Mouse (Mus musculus) mouse trophoblast stem cell (cell line): ENCODE data around the gene Ctdnep1.

Source experiments
- in situ Hi-C, 2 experiments: fragments of 300-500 bp; cut with MseI, MboI; formaldehyde crosslinking; loops; 2 replicates in 1 of 2; 3 replicates in 1 of 2; pipeline ENCODE4 v1.15.1; 2025

Gene Ctdnep1

DNA sequence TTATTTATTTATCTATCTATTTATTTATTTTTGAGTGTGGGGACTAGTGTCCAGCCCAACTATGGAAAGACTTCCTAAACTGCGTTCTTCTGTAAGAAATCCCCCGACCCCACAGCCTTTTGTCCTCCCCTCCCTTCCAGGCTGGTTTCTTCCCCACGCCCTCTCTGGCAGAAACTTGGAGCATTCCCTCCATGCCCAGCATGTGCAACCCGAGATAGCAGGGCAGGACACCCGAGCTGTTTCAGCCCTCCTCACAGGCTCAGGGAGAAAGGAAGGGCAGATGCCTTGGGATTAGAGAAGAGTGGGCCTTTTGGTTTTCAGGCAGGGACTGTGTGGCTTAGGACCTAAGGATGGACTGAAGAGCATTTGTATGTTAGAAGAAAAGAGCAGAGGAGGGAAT lies 1.9 kb downstream of the Ctdnep1 start:
- in situ Hi-C loops, result no loop called here

DNA sequence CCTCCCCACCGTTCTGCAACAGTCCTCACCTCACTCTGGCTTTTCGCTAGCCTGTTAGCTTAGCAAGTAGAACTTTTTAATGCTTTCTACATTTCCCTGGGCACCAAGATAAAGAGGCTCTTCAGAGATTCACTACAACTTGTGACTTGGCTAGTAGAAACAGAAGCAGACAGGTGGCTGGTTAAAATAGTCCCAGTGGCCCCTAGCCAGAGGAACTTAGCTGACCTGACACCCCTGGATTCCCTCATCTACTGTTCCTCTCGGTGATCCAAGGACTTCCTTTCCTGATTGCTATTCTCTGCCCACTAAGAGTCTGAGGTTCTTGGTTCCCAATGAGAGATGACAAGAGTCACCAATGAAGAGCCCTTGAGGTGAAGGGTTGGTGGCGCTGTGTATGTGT lies 2.4 kb downstream of the Ctdnep1 start:
- in situ Hi-C loops, result no loop called here

DNA sequence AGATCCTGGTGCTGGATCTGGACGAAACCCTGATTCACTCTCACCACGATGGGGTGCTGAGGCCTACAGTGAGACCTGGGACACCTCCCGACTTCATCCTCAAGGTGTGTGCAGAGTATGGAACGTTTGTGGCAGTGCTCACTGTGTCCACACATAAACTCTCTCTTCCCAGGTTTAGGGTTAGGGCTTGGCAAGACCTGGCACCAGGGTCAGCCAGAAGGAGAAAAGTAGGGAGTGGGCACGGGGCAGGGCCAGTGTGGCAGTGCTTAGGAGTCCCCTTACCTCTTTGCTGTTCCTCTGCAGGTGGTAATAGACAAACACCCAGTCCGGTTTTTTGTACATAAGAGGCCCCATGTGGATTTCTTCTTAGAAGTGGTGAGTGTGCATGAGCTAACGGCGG lies 3.5 kb downstream of the Ctdnep1 start:
- in situ Hi-C loops, result no loop called here

DNA sequence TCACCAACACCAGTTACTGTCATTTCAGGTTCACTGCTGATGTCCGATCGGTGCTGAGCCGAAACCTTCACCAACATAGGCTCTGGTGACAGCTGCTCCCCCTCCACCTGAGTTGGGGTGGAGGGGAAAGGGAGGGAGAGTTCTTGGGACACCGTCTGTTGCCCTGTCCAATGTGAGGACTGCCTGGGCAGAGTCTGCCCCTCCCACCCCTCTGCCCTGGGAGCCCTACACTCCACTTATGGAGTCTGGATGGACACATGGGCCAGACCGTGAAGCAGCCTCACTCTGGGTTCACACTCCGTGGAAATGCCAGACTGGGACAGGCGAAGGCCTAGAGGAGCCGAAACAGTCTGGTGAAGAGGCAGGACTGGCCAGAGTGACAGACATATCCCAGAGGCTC lies 9.0 kb downstream of the Ctdnep1 start:
- in situ Hi-C loops, result no loop called here

DNA sequence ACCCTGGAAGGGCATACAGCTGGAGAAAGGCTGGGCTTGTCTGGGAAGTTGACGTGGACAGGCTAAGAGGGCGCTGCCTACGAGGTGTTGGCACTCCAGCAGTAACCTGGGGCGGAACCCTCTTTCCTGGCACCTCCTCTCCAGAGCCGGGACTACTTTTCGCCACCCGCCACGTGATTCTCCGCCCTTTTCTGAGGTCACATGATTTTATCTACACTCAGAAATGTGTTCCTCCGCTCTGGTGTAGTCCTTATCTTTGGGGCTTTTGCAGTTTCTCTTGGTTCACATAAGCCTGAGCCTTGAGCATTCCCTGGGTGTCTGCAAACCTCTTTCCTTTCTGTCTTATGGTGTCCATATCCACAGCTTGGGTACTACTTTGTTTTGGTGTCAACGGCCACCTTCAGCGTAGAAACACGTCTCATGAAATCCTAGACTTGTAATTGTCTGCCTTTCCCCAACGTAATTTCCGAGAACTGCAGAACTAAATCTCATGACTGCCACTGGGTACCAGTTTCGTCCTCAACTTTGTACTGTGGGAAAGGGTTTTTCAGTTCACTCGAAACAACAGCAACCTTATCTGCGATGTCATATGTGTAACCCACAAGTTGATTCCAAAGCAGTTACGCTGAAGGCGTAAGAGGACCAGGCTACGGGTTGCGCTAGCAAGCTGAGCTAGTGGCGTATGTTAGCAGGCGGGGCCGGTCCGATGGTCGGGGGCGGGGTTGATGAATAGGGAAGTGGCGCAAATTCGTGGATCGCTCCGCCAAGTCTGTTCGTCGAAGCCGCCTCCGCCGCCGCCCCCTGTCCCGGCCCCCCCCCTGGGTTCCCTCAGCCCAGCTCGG lies 10.1 kb downstream of the Ctdnep1 start, which contains the start of gene Gabarap:
Gene Gabarap, plus strand, starts transcription at position 294 of the 842 bp plus-strand sequence.
- in situ Hi-C loops, result no loop called here

DNA sequence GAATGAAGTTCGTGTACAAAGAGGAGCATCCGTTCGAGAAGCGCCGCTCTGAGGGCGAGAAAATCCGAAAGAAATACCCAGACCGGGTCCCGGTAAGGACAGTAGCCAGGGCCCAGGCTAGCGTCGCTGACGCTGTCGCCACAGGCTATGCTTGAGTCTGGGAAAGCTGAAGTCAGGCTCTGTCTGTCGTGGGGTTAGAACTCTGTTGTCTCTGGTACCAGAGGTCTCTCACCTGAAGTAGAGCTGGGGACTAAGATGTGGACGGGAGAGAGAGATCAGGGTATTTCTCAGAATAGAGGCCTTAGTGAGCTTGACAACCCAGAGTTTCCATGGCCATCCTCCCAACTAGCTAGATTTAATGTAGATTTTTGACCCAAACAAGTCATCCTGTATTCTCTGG lies 10.8 kb downstream of the Ctdnep1 start:
- in situ Hi-C loops, result no loop called here

DNA sequence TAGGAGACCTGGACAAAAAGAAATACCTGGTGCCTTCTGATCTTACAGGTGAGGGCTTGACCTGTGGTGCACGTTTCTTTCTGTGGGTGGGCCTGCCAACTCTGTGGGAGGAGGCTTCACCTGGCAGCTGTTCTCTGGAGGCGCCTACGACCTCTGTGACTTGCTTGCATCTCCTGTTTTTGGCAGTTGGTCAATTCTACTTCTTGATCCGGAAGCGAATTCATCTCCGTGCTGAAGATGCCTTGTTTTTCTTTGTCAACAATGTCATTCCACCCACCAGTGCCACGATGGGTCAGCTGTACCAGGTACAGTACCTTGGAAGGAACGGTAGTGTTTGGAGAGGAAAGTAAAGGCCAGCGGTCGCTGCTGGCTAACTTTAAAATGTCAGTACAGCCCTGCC lies 11.4 kb downstream of the Ctdnep1 start:
- in situ Hi-C loops, result no loop called here

DNA sequence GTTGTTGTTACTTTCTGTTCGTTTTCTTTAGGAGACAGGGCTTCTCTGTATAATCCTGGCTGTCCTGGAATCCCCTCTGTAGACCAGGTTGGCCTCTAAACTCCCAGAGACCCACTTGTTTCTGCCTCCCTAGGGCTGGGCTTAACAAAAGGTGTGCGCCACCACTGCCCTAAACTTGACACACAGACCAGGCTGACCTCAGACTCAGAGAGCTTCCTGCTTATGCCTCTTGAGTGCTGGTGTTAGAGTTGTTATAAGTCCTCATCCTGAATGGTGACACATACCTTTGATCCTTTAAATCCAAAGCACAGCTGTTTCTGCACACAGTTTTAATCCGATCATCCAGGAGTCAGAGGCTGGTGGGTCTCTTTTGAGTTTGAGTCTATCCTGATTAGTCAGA lies 12.0 kb downstream of the Ctdnep1 start:
- in situ Hi-C loops, result no loop called here

DNA sequence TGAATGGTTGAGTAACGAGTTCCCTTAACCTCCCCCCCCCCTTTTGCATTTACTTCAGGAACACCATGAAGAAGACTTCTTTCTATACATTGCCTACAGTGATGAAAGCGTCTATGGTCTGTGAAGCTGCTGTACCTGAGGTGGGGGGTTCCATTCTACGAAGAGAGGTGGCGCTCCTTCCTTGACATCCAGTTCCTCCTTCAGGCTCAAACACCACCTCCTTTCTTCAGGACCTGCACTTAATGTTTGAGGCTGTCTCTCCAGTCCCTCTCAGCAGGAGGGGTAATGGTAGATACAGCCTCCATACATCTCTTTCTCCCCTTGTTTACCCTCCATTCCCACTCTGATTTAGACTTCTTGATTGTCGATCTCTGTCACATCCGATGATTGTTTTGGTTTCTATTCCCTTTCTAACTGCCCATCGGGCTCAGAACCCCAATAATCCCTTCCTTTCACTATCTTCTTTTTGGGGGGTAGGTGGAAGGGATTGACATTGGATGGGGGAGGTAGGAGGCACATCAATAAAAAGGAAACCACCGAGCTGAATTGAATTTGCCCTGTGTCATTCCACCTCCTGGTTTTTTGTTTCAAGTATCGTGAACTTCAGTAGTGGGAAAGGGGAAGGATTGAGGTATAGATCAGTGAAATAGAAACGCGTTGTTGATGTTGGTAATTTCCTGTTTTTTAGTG lies 13.6 kb downstream of the Ctdnep1 start:
- in situ Hi-C loops, result no loop called here

DNA sequence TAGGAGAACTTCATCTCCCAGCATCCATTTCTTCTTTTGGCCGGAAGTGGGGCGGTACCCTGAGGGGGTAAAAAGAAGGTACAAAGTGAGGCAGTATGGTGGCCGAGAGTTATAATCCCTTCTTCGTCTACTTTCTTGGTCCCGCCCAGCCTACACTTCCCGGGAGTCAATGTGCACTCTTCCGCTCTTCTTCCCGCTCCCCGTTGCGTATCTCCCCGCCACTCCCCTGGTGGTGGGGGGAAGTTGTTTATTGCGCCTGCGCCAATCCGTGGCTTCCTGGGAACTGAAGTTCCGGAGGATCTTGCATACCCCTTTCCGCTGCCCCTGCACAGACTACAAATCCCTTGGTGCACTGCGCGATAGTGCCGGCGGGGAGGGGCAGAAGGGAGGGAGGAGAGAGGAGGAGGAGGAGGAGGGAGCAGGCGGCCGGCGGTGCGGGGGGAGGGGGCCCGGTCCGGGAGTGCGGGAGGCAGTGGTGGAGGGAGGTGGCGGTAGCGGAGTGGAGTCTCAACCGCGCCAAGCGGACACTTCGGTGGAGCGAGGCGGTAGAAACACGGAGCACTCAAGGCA lies 14.5 kb downstream of the Ctdnep1 start, which contains the start of gene Phf23:
Gene Phf23, plus strand, starts transcription at position 387 of the 570 bp plus-strand sequence.
- in situ Hi-C loops, result no loop called here

DNA sequence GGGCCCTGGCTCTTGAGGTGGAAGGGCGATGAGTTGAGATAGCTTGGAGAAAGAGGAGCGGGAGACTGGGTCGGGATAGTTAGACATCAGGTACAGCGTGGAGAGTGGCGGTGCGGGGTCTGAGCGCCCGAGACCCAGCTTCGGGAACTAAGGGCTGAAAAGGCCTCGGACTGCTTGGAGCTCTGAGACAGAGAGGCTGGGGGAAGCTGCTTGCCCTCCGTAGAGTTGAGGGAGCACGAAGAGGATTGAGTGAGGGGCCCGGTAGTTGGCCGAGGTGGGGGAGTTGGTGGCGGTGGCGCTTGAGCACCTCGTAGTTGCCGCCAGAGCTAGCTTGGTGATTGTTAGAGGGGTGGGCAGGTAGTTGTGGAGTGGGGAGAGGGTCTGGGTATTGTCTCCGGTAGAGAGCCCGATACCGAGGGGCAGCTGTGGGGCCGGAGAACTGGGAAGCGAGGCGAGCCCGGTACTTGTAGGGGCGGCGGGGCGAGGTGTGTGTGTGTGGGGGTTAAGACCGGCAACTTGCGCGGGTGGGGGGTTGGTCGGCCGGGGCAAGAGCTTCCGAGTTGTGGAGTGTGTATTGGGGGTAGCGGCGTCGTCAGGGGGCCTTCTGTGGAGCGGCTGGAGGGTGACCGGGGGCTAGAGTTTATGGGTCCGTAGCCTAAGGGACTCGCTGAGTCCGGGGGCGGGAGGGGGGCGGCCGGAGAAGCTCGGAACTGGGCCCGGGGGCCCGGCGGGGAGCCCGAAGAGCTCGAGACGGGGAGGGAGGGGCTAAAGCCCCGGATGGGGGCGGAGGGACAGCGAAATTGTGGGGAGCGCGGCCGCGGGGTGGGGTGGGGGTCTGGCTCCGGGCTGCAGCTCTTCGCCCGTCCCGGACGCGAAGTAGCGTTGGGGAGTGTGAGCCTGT lies 15.5 kb downstream of the Ctdnep1 start:
- in situ Hi-C loops, result no loop called here

DNA sequence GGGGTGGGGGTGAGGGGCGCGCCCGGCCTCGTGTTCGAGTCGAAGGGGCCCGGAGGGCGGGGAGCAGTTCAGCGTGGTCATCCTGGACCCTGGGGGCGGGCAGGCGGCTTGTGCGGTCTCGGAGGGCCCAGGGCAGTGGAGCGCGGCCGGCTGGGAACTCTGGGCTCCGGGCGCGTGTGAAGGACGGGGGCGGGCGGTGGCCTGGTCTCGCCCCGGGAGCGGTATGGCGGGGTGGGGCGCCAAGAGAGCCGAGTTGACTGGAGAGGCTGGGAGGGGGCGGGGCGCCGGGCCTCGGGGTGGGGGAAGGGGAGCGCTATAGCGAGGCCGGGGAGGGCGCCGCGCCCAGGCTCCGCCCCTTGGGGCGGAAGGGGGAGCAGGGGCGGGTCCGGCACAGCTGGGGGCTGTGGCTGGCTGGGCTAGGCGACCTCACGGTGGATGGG lies 16.1 kb downstream of the Ctdnep1 start:
- in situ Hi-C loops, result no loop called here

DNA sequence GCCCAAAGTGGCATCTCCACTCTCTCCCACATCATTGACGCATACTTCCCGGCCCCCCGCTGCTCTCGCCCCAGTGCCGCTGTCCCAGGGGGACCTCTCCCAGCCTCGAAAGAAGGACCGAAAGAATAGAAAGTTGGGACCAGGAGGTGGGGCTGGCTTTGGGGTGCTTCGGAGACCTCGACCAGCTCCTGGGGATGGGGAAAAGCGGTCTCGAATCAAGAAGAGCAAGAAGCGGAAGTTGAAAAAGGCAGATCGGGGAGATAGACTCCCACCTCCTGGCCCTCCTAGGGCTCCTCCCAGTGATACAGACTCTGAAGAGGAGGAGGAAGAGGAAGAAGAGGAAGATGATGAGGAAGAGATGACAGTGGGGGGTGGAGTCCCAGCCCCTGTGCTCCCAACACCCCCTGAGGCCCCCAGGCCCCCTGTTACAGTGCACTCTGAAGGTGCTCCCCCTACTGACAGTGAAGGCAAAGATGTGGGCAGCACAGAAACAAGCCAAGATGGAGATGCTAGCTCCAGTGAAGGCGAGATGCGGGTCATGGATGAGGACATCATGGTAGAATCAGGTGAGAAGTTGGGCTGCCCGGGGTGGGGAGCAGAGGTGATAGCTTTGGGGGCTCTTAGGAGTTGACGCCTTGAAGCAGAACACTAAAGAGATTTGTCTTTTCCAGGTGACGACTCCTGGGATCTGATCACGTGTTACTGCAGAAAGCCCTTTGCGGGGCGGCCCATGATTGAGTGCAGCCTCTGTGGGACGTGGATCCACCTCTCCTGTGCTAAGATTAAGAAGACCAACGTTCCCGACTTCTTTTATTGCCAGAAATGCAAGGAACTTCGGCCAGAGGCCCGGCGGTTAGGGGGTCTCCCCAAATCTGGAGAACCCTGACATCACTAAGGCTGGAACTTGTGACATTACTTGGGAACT lies 17.9 kb downstream of the Ctdnep1 start:
- in situ Hi-C loops, result no loop called here

DNA sequence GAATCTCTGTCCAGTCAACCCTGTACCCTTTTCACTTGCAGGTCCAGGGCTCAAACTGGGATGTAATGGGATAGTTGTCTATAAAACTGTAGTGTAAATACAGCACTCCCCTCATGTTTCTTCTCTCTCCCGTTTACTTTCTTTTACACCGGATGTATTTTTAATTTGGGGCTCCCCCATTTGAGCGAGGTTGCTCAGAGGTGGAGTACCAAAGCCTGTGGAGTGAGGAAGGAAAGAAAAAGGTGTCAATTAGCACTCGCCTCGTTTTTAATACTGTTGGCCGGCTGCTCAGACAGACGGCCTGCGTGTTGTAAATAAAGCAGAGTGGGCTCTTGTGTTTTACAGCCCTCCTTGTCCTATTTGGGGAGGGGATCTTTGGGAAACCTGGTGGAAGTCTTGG lies 18.7 kb downstream of the Ctdnep1 start:
- in situ Hi-C loops, result no loop called here

DNA sequence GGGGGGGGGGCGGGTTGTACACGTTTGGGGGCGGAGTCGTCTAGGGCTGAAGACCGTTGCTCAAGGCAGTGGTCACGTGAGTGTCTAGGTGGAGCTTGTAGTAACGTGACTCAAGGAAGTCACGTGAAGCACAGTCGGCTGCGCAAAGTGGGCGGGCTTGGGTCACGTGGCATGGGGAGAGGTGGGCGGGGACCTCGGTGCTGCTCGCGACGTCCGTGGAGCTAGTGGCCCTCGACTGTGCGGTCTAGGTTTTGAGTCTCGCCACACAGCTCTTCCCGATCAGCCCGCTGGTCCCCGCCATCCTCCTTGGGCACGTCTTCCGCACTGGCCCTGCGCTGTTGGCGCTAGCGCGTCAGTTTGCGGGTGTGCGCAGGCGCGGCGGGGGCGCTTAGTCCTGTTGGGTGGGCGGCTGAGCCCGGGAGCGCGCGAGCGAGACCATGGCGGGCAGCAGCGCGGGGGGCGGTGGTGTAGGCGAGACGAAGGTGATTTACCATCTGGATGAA lies 19.5 kb downstream of the Ctdnep1 start, which contains the start of gene Dvl2:
Gene Dvl2, plus strand, starts transcription at position 200 of the 503 bp plus-strand sequence.
- in situ Hi-C loops, result no loop called here

DNA sequence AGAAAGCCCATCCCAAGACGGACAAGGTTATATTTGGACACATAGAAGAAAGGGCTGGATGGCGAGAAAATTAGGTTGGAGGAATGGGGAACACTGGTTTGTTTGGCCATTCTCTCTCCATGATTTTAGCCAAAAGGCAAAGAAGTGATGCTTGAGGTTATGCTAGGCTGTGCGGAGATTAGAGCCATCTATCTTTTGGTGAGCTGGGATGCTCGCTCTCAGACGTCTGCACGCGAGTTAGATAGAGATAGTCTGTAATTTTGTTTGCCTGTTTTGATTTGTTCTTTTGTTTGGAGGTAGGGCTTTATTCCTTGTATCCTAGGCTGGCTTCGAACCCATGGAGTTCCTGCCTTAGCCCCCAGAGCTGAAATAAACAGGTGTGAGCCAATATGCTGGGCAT lies 20.2 kb downstream of the Ctdnep1 start:
- in situ Hi-C loops, result no loop called here

DNA sequence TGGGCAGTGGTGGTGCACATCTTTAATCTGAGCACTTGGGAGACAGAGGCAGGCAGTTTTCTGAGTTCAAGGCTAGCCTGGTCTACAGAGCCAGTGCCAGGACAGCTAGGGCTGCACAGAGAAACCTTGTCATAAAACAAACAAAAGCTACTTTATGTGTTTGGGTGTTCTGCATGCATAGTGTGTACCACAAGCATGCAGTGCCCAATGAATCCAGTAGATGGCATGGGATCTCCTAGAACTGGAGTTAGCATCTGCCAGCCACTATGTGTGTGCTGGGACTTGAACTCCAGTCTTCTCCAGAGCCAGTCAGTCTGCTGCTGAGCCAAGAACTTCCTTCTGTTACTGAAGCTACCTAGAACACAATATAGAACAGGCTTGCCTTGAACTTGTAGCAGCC lies 20.9 kb downstream of the Ctdnep1 start:
- in situ Hi-C loops, result no loop called here

DNA sequence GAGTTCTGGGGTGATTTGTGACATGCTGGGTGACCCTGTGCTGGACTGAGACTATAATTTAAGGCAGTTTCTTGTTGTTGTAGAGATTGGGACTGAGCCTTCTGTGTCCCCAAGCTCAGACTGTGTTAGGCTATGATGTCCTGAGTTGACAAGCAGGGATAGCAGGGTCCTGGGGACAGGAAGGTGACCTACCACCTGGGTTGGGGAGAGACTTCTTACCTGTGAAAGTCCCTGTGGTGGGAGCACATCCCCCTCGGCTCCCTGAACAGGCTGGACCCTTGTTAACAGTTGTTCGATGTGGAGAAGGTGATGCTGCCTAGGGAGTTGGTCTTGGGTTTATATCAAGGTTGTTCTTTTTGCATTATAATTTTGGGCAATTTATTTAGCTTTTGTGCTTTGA lies 21.5 kb downstream of the Ctdnep1 start:
- in situ Hi-C loops, result no loop called here

DNA sequence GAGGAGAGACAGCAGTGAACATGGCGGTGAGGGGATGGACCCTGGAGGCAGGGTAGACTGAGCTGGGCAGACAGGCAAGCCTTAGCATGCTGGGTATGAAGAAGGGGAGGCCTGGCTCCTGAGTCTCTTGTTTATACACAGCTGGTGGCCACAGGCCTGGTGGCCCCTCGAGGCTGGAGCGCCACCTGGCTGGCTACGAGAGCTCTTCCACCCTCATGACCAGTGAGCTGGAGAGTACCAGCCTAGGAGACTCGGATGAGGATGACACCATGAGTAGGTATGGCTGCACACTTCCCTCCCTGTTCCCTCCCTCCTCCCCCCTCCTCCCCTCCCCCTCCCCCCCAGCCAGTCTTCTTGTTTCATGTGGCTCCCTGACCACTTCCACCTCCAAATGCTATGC lies 24.6 kb downstream of the Ctdnep1 start:
- in situ Hi-C loops, result no loop called here

DNA sequence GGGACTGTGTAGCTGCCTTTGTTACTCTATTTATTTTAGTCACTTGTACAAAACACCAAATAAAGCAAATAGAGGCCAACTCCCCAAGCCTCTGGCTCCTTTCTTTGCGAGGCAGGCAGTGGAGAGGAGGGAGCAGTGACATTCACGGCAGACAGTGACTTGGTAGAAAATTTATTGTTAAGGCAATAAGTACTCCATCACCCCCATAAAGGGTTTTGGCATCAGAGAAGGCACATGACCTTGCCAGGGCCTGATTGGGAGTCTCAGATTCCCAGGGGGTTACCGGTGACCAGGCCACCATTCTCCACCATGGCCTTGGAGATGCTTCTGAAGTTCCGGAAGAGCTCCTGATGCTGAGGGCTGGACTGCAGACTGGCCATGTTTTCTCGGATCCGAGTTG lies 29.1 kb downstream of the Ctdnep1 start:
- in situ Hi-C loops, result no loop called here
